Mouse (Mus musculus) gastrocnemius, postnatal 4 days (tissue): ENCODE data around the gene Trim25. TPM values are rescaled to one million over a fixed set of nuclear protein-coding genes. Genes with fewer than 3 reads are reported as not detected.

ENCODE experiments used
- DNase-seq, 2 experiments: peaks; one replicate each; pipeline ENCODE4 v3.0.0; 2021 to 2022; ENCODE audit warnings: low spot score in 2 of 2, mixed read lengths in 2 of 2
- total RNA-seq, 2 experiments: library from RNA; stranded (reverse); gene quantifications; 2 replicates each; pipeline ENCODE4 v1.2.3; 2021

Trim25 gene
- total RNA-seq, 2 experiments from 2014 or later, result 27.9 to 32.3 TPM

DNA sequence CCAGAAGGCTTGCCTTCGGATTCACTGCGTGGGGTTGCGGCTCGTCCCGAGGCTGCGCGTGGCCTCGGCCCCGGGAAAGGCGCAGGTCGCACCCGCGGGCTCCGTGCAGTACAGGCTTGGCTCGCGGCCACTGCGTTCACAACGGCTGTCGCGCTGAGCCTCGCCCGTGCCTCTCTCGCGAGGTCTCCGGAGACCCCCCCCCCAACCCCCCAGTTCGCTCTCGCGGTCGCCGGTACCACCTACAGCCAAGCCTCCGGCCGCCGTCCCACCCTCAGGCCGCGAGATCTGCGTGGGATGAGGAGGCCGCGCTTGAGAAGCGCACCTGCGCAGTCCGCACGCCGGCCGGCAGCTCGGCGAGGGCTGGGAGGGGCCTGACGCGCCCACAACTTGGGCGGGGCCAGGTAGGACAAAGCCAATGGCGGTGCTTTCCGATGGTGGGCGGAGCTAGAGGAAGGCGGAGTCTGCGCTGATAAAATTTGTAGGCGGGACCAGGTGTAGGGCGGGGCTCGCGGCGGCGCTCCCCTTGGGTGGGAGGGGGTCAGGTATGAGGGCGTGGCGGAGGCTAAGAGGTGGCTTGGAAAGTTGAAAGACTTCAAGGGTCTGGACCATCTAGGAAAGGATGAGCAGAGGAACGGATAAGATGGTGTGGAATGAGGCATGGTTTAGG, 61.4 kb downstream of the Trim25 start:
- DNase-seq, result peak; percentile 68 to 85

DNA sequence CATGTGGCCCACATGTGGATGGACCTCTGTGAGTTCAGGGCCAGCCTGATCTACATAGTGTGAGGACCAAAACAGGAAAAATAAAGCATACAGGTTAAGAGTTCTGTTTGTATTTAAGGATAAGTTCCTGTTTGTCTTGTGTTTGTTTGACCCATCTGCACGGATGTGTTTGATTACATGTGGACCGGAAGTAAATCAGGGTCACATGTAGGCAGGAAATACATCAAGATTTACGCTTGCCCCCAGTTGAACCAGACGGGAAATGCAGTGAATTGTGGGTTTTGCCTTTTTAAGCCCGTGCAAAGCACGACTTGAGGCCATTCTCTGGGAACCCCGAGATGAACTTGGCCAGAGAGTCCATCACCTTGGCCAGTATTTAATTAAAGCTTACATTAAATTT, 62.2 kb downstream of the Trim25 start:
- DNase-seq, result no peak

DNA sequence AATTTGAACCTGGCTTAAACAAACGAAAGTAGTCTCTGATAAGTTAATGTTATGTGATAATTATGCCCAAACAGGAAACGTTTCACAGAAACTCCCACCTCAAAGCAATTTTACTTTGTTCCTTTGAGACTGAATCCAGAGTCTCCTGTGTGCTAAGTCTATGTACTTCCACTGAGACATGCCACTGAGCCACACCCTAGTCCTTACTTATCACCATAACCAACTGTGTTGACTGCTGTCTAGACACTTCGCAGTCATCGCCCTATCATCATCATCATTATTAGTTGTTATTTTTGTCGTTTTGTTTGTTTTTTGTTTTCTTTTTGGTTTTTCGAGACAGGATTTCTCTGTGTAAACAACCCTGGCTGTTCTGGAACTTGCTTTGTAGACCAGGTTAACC, 65.1 kb downstream of the Trim25 start:
- DNase-seq, result no peak

DNA sequence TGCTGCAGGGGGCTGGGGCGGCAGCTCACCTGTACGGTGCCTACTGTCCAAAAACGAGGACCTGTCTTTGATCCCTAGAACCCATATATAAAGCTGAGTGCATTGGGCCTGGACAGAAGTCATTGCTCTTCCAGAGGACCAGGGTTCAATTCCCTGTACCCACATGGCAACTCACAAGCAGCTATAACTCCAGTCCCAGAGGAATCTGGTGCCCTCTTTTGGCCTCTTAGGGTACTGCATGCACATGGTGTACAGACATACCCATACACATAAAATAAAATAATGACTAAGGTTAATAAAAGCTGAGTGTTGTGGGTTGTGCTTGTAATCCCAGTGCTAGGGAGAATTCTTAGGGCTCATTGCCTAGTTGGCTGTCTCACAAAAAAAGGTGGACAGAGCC, 66.1 kb downstream of the Trim25 start:
- no peak for DNase-seq

DNA sequence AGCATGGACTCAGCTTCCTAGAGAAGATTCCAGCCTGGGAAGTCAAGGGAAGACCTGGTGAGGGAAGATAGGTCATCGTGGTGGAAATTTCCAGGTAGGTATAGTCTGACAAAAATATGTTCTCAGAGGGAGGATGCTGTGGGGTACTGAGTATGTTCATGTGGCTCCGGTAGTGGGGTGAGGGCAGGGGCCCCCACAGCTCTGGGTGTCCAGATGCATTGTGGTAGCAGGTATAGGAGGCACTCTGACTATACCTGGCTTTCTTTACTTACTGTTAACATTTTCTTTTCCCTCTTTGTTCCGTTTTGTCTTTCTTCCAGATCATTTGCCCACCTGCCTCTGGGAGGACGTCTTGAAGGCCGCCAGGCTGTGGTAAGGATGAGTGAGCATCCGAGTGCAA, 67.0 kb downstream of the Trim25 start:
- DNase-seq, result no peak

DNA sequence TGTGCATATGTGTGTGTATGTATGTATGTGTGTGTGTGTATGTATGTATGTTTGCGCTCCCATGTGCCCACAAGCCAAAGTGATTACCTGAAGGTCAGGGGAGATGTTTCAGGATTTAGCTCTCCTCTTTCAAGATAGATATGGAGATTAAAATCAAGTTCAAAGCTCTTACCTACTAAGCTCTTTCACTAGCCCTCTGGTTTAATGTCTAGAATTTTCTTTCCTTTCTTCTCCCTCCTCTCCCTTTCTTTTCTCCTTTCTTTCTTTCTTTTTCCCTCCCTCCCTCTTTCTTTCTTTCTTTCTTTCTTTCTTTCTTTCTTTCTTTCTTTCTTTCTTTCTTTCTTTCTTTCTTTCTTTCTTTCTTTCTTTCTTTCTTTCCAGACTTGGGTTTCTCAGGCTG, 67.6 kb downstream of the Trim25 start, which contains the start of gene Dgke:
Gene Dgke (minus strand): TSS at position 101 of the 400 bp plus-strand sequence.
- no peak for DNase-seq

DNA sequence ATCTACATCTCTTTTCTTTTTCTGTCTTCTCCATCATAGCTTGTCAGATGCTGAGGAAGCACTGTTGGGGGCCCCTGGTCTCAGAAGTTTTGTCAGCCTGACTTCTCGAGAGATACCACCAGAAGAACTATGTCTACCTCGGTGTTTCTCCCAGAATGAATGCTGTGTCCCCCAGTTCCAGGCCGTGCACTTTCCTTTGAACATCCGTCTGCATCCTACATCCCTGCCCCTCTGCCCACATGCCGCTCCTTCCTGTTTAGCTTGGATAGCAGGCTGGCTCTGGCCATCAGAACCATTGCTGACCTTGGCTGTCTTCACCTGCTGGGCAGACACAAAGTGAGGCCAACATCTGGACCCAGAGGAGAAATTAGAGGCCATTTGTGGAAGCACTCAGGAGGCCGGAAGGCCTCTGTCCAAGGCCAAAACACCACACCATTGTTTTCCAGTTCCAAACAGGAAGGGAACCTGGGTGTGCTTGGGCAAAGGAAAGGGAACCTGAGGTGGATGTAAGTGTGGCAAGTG, 68.2 kb downstream of the Trim25 start:
- no peak for DNase-seq

DNA sequence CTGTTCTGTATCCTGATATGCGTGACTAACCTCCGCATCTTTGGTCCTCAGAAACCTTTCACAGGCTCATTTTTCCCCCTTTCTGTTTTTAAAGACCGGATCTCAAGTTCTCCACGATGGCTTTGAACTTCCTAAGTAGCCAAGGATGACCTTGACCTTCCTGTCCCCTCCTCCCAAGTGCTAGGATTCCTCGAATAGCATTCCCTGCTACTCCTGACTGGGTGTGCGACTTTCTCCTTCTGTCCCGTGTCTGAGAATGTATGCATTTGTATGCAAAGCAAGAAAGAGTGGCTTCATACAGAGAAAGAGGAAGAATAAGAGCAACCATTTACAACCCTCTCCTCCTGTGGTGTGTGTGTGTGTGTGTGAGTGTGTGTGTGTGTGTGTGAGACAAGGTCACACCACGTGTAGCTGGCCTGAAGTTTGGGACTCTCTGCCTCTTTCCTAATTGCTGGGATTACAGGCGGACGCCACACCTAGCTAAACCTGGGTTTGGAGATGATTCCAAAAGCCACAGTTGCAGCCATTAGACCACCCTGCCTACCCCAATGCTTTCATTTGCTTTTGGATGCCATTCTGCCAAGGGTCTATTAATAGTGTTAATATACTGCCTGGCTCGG, 68.8 kb downstream of the Trim25 start:
- DNase-seq, result no peak

DNA sequence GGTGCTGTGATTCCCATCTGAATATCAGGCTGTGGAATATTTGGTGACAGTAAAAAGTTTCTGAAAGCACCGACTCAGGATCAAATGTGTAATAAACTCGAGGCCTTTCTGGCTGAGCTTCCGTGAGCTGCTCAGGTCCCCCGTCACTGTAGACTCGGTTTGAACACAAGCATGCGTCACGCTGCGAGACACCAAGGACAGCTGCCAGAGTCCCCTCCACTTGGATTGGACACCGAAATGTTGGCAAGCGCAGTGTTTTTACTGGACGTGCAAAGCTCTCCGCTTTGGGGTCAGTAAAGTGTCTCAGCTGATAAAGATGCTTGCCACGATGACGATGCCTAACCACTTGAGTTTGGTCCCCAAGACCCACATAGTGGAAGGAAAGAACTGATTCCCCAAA, 69.5 kb downstream of the Trim25 start:
- no peak for DNase-seq

DNA sequence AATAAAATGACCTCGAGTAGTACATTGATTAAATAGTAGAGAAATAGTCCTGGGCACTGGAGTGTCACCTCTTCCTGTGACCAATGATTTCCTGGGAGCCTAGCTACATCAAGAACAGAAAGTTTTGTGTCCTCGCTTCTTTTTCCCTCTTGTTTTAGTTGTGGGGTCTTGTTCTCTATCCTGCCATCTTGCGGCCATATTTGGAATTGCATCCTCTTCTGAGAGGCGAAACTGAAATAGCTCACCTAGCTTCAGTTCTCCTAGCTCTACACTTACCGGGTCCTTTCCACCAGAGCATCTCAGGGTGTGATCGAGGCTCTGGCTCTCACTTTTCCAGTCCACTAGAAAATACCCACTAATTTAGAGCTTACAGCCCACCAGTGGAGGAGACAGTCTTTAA, 70.1 kb downstream of the Trim25 start:
- peak in 1 of 2 experiments; percentile 41 for DNase-seq

Other genes starting within 250 kb of the Trim25 start
- gene Akap1, start 134.8 kb upstream of the Trim25 start, total RNA-seq, result 10 to 100 TPM; 85.1 to 86.5 TPM
- 10 to 100 TPM; 37.2 to 44.1 TPM for gene Scpep1, start 43.9 kb upstream of the Trim25 start, total RNA-seq
- not detected for gene Elobl, start 32.4 kb upstream of the Trim25 start, total RNA-seq
- gene Coil, start 29.1 kb upstream of the Trim25 start, total RNA-seq, result 1 to 10 TPM; 8.9 to 10.0 TPM
- 1 to 10 TPM; 4.6 to 4.9 TPM for gene Dgke, start 67.5 kb downstream of the Trim25 start, total RNA-seq
- gene Gm525, start 74.5 kb downstream of the Trim25 start, total RNA-seq, result under 1 TPM in 1 of 2 experiments, not detected in 1; 0.56 TPM